Mouse (Mus musculus) layer of hippocampus, adult 9-11 months (tissue): Measurements from ENCODE around the gene Skida1.

Source experiments
- DNase-seq: peaks from one replicate; pipeline ENCODE4 v3.0.0; 2022

The Skida1 gene

GRCm38 (mm10) chr2:18038895-18039371 is 9.9 kb downstream of the Skida1 start:
- no peak for DNase-seq

DNA sequence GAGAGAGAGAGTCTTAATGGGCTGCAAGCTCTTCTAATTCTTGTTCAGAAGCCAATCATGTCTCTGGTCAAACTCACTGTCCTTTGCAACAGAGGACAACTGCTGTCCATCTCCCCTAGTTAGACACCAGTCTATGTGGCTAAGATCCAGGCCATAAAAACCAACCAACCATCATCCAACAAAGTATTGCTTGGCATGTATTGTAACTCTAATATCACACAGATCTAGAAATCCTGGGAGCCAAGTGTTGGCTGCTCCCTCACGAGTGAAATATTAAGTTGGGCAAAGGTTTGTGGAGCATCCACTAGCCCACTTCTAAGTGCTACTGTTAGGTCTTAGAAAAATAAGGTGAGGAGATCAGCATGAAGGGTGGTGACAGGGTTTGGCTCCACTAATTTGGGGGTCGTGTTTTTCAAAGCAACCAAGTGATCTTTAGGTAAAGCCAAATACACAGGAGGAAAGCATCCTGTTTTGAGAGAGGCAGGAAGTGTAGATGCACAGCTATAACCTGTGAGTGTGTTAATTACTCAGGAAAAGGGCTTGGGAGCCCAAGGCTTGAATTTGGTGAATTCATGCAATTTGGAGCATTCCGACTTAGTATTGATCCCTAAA is 10.6 kb downstream of the Skida1 start:
- DNase-seq: no peak

DNA sequence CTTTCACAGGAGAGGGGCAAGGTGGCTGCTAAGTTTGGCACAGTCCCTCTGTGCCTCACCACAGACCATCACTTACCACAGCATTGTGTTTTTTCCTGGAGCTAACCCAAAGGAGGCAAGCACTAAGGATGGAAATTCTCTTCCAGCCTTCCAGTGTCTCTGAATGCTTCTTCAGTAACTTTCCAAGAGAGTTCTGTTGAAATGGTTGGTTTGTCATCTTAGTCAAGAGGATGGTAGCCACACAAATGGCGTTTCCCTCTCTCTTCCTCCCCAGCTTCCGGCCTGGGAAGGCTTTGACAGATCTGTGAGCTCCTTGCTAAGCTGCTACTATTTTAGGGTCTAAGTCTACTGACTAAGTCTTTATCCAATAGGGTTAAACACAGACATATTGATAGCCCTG is 11.4 kb downstream of the Skida1 start, which contains the start of gene A930004D18Rik:
TSS of gene A930004D18Rik (minus strand) at position 247 of the 400 bp plus-strand sequence.
- DNase-seq: no peak

DNA sequence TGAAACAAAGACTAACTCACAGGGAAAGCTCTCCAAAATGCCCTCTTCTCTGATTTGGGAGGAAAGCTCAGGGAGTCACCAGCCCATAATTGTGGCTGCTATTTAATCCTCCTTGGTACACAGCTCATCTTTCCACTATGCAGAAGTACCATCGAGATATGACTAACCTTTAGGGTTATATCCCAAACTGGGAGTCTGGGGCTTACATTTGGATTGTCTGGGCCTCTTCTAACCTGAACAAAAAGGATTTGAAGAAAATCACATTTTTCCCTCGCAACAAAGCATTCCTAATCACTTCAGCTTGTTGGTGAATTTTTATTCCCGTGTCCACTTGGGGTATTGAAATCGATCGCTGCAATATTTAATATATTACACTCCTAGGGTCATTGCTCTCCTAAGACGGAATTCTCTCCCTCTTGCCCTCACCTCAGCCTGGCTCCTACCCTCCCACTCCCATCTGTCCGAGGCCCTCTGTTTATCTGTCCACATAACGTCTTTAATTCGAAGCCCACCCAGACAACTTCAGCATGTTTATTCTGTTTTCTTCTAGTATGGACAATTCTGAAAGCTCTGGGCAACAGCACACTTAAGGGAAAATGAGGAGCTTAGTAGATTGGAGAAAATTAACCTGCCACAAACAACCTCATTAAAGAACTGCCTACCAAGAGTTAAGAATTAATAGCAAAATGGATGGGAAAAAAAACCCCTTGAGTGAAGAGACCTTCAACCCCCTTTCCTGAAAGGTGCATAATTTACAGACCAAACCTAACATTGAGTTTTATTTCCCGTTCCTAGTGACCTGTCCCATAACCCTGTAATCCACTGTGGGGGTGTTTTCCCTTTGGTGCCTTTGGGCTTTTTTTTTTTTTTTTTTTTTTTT is 14.2 kb downstream of the Skida1 start:
- no peak for DNase-seq

DNA sequence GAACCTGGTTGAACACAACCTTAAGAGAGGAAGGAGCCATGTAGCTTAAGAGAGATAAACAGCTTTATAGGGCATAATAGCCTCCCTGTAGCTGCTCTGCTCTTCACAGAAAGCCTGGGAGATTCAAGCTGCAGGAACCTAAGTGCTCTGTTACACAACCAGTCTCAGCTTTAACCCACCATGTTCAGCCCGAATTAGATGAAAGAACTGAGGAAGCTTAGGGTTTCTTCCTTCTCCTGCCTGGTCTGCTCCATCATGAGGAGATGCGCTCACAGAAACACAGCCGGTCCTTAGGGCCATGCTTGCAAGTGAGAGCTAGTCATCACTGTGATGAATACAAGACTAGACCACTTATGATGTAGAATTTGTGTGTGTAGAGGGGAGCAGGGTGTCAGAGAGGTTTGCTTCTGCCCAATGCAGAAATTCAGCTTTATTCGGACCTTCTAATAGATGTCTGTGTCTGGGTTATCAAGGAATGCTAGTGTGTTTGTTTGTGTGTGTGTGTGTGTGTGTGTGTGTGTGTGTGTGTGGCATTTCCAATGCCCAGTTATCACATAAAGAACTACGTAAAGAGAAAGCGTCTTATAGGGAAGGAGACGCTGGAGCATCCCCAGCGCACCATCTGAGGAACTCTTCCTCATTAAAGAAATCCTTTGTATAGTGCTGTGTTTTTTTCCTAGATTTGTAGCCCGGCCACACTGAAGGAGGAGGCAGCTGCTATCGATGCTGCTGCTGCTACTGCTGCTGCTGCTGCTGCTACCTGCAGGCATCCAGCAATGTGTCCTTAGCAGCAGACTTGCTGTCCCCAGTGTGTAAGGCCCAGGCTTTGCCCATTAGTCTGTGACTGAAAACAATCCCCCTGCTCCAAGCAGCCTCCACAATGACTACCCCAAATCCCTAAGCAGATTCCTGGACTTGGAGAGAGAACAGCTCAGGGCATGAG is 15.4 kb downstream of the Skida1 start:
- no peak for DNase-seq

DNA sequence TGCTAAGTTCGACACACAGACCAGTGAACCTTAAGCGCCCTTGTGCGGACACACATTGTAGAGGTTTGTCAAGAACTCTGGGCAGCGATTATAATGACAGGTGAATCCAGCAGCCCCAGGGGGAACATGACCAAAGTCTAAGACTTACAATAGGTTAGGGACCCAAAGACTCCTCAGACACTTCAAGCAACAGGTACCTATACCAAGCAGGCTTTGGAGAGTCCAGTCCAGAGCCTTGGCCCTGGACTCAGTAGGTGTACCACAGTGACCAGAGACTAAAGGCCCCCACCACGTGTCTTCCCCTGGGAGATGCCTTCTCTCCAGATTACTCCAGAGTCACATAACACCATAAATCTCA is 16.3 kb downstream of the Skida1 start:
- no peak for DNase-seq

- DNase-seq: no peak
Observed at GRCm38 (mm10) chr2:18031831-18032537, 16.9 kb downstream of the Skida1 start.

- no peak for DNase-seq
Observed at GRCm38 (mm10) chr2:18031271-18031821, 17.5 kb downstream of the Skida1 start.

DNA sequence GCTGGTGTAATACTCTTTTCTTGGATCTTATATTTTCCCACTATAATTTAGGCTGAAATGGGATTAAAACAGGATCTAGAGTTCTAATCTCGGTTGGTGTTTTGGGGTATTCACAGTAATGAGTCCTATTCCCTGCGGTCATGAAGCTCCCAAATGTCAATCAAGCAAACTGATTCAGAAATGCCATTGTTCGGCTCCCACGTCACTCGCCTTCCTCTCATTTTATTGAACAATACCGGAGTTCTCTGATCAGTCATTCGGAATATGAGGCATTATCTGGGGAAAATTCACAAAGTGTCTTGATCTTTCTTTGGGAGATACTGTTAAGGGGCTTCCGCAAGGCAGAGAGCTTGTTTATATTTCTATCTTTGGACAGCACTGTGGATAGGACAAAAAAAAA is 18.3 kb downstream of the Skida1 start:
- DNase-seq: no peak

DNA sequence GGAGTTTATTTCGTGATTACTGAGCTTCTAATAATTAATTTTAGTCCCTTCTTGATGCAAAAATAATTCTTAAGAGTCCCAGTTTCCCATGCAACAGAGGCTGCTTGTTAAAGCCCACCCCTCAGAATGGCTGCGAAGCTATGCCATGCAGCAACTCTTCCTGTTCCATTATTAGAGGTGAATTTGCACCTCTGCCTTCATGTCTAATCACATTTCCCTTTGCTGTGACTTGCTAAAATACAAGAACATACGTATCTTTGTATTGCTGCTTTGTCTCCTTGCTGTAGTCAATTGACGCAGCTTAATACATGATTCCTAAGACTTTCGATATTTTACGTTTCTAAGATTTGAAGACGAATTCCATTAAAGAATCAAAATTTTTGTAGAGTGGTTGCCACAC is 19.2 kb downstream of the Skida1 start:
- no peak for DNase-seq

DNA sequence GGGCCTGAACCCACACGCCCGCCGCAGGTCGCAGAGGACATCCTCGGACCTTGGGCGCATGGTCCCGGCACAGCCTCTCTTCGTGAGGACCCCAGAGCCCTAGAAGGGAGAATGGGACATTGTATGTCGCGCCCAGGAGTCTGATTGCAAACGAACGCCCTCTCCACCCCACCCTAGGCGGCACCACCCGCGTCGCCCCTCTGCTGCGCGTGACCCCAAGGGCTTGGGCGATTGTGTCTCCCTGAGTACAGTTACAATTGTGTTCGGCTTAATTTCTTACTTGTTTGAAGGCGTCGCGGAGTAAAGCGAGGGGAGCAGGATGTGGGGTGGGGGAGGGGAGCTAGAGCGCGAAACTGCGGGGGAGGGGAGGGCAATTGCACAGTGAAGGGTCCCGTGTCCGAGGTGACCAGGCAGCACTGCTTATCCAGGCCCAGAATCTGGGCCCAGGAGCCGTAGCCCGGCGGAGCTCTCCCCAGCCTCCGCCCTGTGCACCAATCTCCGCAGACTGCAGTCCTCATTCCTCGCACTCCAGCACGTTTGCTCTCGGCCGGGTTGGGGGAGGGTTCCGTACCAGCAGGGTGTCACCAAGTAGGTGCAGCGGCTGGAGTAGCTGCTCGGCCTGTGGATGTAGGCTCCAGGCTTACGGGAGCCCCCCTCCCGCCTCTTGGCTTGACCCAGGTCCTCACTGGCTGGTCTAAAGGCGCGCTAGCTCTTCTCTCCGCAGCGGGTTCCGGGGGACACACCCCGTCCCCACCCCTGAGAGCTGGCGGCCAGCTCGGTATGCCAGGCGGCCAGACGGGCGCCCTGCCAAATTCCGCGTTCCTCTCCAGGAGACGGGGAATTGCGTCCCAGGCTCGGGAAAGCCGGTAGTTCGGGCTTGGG is 20.5 kb downstream of the Skida1 start:
- peak; percentile 81 for DNase-seq

DNA sequence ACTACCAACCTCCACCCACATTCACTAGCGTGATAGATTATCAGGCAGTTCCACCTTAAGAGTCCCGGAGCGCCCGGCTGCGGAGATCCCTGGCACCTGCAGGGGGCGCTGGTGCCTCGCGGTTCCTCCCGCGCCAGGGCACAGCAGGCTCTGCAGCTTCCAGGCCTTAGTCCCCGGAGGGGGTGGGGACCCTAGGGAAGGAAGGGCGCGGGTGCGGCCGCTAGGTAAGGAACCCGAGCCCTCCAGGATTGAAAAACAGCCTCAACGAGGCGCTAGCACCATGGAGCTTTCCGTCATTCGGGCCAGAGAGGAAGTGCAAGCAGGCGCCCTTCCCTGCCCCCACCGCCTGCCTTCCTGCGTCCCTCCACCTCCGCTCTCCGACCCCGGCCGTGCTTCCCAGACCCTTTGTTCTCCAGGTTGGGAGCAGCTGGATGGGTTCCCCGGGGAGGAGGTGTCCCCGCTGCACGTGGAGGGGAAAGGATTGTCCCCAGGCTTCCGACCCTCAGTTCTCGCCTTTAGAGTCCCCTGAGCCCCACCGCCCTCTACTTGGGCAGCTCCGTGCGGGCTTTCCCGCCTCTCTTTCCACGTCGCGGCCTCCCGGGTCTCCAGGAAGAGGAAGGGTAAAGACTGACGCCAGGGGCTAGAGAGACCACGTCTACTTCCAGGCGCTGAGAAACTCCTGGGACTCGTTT is 21.3 kb downstream of the Skida1 start:
- DNase-seq: peak; percentile 91

- no peak for DNase-seq
Observed at GRCm38 (mm10) chr2:18026116-18026947, 22.5 kb downstream of the Skida1 start.

DNA sequence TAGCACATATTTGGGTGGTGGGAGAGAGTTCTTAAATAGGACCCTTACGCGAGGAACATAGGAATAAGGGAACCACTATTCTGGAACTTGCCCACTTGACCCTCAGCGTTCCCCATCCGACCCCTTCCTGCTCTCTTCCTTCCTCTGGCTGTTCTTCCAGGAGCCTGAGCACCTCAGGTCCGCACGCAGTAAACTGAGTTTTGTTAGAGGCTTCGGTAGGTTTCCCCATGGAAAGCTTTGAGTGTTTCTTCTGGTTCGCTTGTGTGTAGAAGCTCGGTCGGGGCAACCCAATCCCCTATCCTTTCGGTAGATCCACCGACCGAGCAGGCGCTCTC is 23.1 kb downstream of the Skida1 start:
- DNase-seq: no peak

DNA sequence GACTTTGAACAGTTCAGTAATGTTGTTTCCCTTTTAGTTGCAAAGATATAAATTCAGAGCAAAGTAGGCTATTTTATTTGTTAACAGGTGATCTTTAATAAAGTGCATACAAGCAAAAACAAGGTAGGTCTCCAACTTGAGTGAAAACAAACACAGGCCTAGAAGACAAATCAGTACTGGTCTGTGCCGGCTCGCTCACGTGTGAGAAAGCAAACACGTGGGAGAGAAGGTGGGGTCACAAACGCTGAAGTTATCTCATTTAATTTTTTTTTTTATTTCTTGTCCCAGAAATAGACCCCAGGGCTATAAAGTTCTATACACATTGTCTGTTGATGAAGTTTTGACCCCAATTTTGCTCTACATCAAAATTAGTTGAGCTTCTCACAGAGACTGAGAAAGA is 23.7 kb downstream of the Skida1 start:
- DNase-seq: no peak

GRCm38 (mm10) chr2:18022886-18023285 is 26.0 kb downstream of the Skida1 start:
- DNase-seq: no peak

DNA sequence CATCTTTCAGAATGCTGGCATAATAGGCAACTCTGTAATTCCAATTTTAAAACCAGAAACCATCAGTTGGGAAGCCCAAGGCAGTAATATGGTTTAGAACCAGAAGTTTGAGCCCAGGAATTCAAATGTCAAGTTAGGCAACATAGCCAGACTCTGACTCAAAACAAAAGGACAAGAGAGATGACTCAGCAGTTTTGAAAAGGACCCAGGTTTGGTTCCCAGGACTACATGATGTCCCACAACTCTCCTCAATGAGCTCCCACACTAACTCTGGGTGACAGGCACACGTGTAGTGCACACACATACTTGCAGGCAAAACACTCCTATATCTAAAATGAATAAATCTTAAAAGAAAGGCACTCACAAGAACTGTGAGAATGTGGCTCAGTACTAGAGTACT is 29.7 kb downstream of the Skida1 start:
- DNase-seq: no peak

- no peak for DNase-seq
Observed at GRCm38 (mm10) chr2:18017321-18017720, 31.5 kb downstream of the Skida1 start.

- no peak for DNase-seq
Observed at GRCm38 (mm10) chr2:18016639-18017038, 32.2 kb downstream of the Skida1 start.

DNA sequence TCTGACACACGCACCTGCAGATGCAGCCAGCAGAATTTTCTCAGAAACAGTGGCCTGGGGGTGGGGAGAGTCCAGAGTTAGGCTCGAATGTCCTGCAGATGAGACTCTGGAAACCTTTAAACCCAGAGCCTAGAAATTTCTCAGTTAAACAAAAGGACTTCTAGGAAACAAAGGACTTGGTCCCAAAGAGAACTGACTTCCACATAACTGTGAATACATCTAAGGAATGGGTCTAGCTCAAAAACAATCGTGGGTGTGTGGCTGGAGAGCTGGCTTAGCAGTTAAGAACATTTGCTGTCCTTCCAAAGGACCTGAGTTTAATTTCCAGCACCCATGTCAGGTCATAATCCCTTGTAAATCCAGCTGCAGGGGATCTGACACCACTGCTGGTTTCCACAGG is 33.3 kb downstream of the Skida1 start:
- no peak for DNase-seq
